Comparison of ENCODE assay signal across 24 mouse cellular contexts in genomic region chr2:173134695-173135094, GRCm38 (mm10). TPM values are rescaled to one million over a fixed set of nuclear protein-coding genes. Genes with fewer than 3 reads are reported as not detected.
DNase-seq lines count a peak whose midpoint lies in the region; ATAC-seq and TF ChIP-seq lines count a peak whose summit lies in the region.
"Had no signal": no experiment of that assay in that cellular context is flagged by ENCODE, and none has a peak within 500 bp of the region (broad histone marks: within the 10 kb centered on the region; RNA-seq: fewer than 3 reads in every experiment).

No protein-coding gene starts in this region.

- intact Hi-C loops in heart, postnatal 36 days (cut with DNase I) = no loop called here

- no peak for DNase-seq in heart, adult 8-10 months (ENCODE audit: low spot score)
- DNase-seq in heart, postnatal 36 days = no peak
- no peak for DNase-seq in midbrain, postnatal 0 days (ENCODE audit: low spot score)
- DNase-seq in cerebellum, postnatal 14 days = no peak
- DNase-seq: adrenal gland, postnatal 14 days; cerebellum, adult 18-20 months; cerebellum, adult 9-11 months; gastrocnemius, adult 2 months; gastrocnemius, postnatal 25 days; kidney, adult 11 months had no signal

- H3K4me3 ChIP-seq in heart, embryonic 11.5 days (ENCODE audit: low read depth, low read length) = no peak overlapping the region
- no peak overlapping the region for H3K4me3 ChIP-seq in heart, embryonic 15.5 days
- no peak overlapping the region for H3K4me3 ChIP-seq in brown adipose tissue, adult 24 weeks (ENCODE audit: insufficient read depth, low read depth, low read length)
- no peak overlapping the region for H3K4me3 ChIP-seq in midbrain, postnatal 0 days (ENCODE audit: low read depth, low read length)
- H3K4me3 ChIP-seq: embryonic facial prominence, embryonic 15.5 days; erythroblast, embryonic 14.5 days; forebrain, embryonic 10.5 days; gastrocnemius, adult 2 months; hindbrain, embryonic 15.5 days had no signal

- H3K9me3 ChIP-seq in heart, embryonic 11.5 days (replicated peaks; ENCODE audit: control insufficient read depth, low read length) = no peaks in the 10 kb centered on the region
- no peaks in the 10 kb centered on the region for H3K9me3 ChIP-seq in heart, embryonic 15.5 days (replicated peaks)
- no peaks in the 10 kb centered on the region for H3K9me3 ChIP-seq in midbrain, postnatal 0 days (ENCODE audit: low read length)
- H3K9me3 ChIP-seq: embryonic facial prominence, embryonic 15.5 days; forebrain, embryonic 10.5 days; hindbrain, embryonic 15.5 days had no signal

- no peaks in the 10 kb centered on the region for H3K27me3 ChIP-seq in heart, embryonic 11.5 days (ENCODE audit: control insufficient read depth, insufficient read depth, low read length)
- 0 out of 2 replicates have a peak, but pooled peaks cover 3% of the 10 kb centered on the region for H3K27me3 ChIP-seq in heart, embryonic 15.5 days
- H3K27me3 ChIP-seq in midbrain, postnatal 0 days (ENCODE audit: insufficient read depth, low read length) = no peaks in the 10 kb centered on the region
- H3K27me3 ChIP-seq: embryonic facial prominence, embryonic 15.5 days; hindbrain, embryonic 15.5 days had no signal

- no peak overlapping the region for H3K4me2 ChIP-seq in heart, embryonic 11.5 days
- no peak overlapping the region for H3K4me2 ChIP-seq in heart, embryonic 15.5 days
- no peak overlapping the region for H3K4me2 ChIP-seq in midbrain, postnatal 0 days (ENCODE audit: low read depth, low read length, poor library complexity, severe bottlenecking)
- H3K4me2 ChIP-seq: embryonic facial prominence, embryonic 15.5 days; hindbrain, embryonic 15.5 days had no signal

- WGBS in heart, embryonic 11.5 days (ENCODE audit: insufficient replicate concordance) = 25% methylated on average over 9 of the region's 9 CpGs
- 15% methylated on average over 9 of the region's 9 CpGs for WGBS in heart, embryonic 15.5 days
- WGBS in midbrain, postnatal 0 days = 63% methylated on average over 9 of the region's 9 CpGs

- H3K27ac ChIP-seq in heart, embryonic 11.5 days (ENCODE audit: low read depth, low read length) = peak overlapping the region; percentile 50; the same call in 1 of the 2 replicates
- H3K27ac ChIP-seq in heart, embryonic 15.5 days = peak overlapping the region; percentile 62
- peak overlapping the region; percentile 99 for H3K27ac ChIP-seq in brown adipose tissue, adult 24 weeks (replicated peaks; ENCODE audit: low read depth, low read length)
- no peak overlapping the region for H3K27ac ChIP-seq in midbrain, postnatal 0 days (ENCODE audit: low read depth, low read length)
- H3K27ac ChIP-seq: embryonic facial prominence, embryonic 15.5 days; forebrain, embryonic 10.5 days; gastrocnemius, adult 2 months; hindbrain, embryonic 15.5 days had no signal

- peaks cover 22% of the 10 kb centered on the region for H3K4me1 ChIP-seq in heart, embryonic 11.5 days (ENCODE audit: control insufficient read depth, insufficient read depth, low read length)
- peaks cover 34% of the 10 kb centered on the region for H3K4me1 ChIP-seq in heart, embryonic 15.5 days (replicated peaks)
- peaks cover 12% of the 10 kb centered on the region for H3K4me1 ChIP-seq in brown adipose tissue, adult 24 weeks (ENCODE audit: control insufficient read depth, insufficient read depth, insufficient read length, low read length)
- no peaks in the 10 kb centered on the region for H3K4me1 ChIP-seq in midbrain, postnatal 0 days (ENCODE audit: insufficient read depth, low read length)

- 0 out of 2 replicates have a peak, but pooled peaks have one; percentile 29 for ATAC-seq in heart, embryonic 11.5 days (replicated peaks; ENCODE audit: insufficient number of reproducible peaks, low FRiP score, low TSS enrichment)
- ATAC-seq in heart, embryonic 15.5 days (replicated peaks; ENCODE audit: insufficient number of reproducible peaks, insufficient read depth, low FRiP score, low read depth) = peak; percentile 73; the same call in 1 of the 2 replicates
- no peak for ATAC-seq in midbrain, postnatal 0 days (ENCODE audit: low FRiP score)
- ATAC-seq: activated CD4-positive, CD25-positive, alpha-beta regulatory T cell, adult 4 months; forebrain, embryonic 14.5 days; Patski had no signal

- H3K36me3 ChIP-seq in heart, embryonic 11.5 days (ENCODE audit: control insufficient read depth, insufficient read depth, low read length) = no peaks in the 10 kb centered on the region
- no peaks in the 10 kb centered on the region for H3K36me3 ChIP-seq in heart, embryonic 15.5 days
- H3K36me3 ChIP-seq in midbrain, postnatal 0 days (ENCODE audit: insufficient read depth, low read length) = no peaks in the 10 kb centered on the region
- H3K36me3 ChIP-seq: embryonic facial prominence, embryonic 15.5 days; forebrain, embryonic 10.5 days; hindbrain, embryonic 15.5 days had no signal

- no peak overlapping the region for H3K9ac ChIP-seq in heart, embryonic 11.5 days (ENCODE audit: low read depth, low read length)
- no peak overlapping the region for H3K9ac ChIP-seq in heart, embryonic 15.5 days
- no peak overlapping the region for H3K9ac ChIP-seq in midbrain, postnatal 0 days (replicated peaks; ENCODE audit: low read length, poor library complexity, severe bottlenecking)
- H3K9ac ChIP-seq: embryonic facial prominence, embryonic 15.5 days; hindbrain, embryonic 15.5 days had no signal

- TF ChIP-seq CTCF in midbrain, postnatal 0 days (IDR thresholded peaks at IDR 0.05) = no peak

RNA-seq across cellular contexts. Expression of gene Ctcfl, which starts 15.4 kb away (rescaled TPM):
- 0.39 and 0.42 TPM in 2 replicates for polyA plus RNA-seq in heart, embryonic 11.5 days (2014; fragmentation: Nextera tagmentation; extraction: Ambion mirVana)
- total RNA-seq in heart, adult 8-10 months (2022) = under 1 TPM in 3 of 4 experiments, not detected in 1; 0.11 to 0.47 (median 0.16) TPM
- 0.66 and 0.94 TPM in 2 replicates for polyA plus RNA-seq in heart, embryonic 15.5 days (2015; fragmentation: Nextera tagmentation; extraction: Ambion mirVana)
- under 1 TPM in 1 of 2 experiments, not detected in 1; 0.14 TPM for total RNA-seq in heart, postnatal 36 days (2021)
- 0.55 TPM in 1 of 2 replicates, not detected in the other for polyA plus RNA-seq in brown adipose tissue, adult 24 weeks (2012; ENCODE audit: insufficient read depth, insufficient read length, missing spikeins)
- not detected in 2 replicates for total RNA-seq in midbrain, postnatal 0 days (2014; rRNA removed)
- polyA plus RNA-seq in midbrain, postnatal 0 days (2015; fragmentation: Nextera tagmentation; extraction: Ambion mirVana) = not detected in 2 replicates
- total RNA-seq: adrenal gland, adult 18-20 months; CH12.LX; gastrocnemius, postnatal 25 days had no signal
- polyA plus RNA-seq: embryonic facial prominence, embryonic 11.5 days; erythroblast, embryonic 14.5 days; forebrain, embryonic 14.5 days; Patski had no signal

RNA-seq across cellular contexts. Expression of gene Pck1, which starts 18.2 kb away (rescaled TPM):
- polyA plus RNA-seq in heart, embryonic 11.5 days (2014; fragmentation: Nextera tagmentation; extraction: Ambion mirVana) = not detected in 2 replicates
- total RNA-seq in heart, adult 8-10 months (2022) = 1 to 10 TPM; 3.9 to 5.8 (median 4.8) TPM
- polyA plus RNA-seq in heart, embryonic 15.5 days (2015; fragmentation: Nextera tagmentation; extraction: Ambion mirVana) = 0.10 and 0.16 TPM in 2 replicates
- 10 to 100 TPM in 1 of 2 experiments, 1 to 10 TPM in 1; 3.3 to 26.2 TPM for total RNA-seq in heart, postnatal 36 days (2021)
- polyA plus RNA-seq in brown adipose tissue, adult 24 weeks (2012; ENCODE audit: insufficient read depth, insufficient read length, missing spikeins) = 1,317 and 1,888 TPM in 2 replicates
- total RNA-seq in midbrain, postnatal 0 days (2014; rRNA removed) = not detected in 2 replicates
- polyA plus RNA-seq in midbrain, postnatal 0 days (2015; fragmentation: Nextera tagmentation; extraction: Ambion mirVana) = 0.07 TPM in 1 of 2 replicates, not detected in the other
- polyA plus RNA-seq: activated CD4-positive, CD25-positive, alpha-beta regulatory T cell, adult 4 months; embryonic facial prominence, embryonic 11.5 days; embryonic facial prominence, embryonic 15.5 days; forebrain, embryonic 10.5 days; forebrain, embryonic 14.5 days; hindbrain, embryonic 11.5 days; hindbrain, embryonic 15.5 days; Patski had no signal

Comparison
In these comparisons a context has a peak if more than half of its experiments do, and no peak if none do; other contexts are left out.
1. RNA of gene Pck1, which starts 18.2 kb away (polyA plus RNA-seq): 1,317 to 1,888 TPM in brown adipose tissue, adult 24 weeks; 0.10 to 0.16 TPM in heart, embryonic 15.5 days, 0.07 TPM in midbrain, postnatal 0 days and not detected in heart, embryonic 11.5 days; every median in the first group is over 1,000 times any median in the second.